Mouse (Mus musculus) forebrain, embryonic 16.5 days (tissue): ENCODE measurements around the gene Abca6. TPM values are rescaled to one million over a fixed set of nuclear protein-coding genes. Genes with fewer than 3 reads are reported as not detected.

Experiments used
- ATAC-seq: fragments of 200-750 bp; cut with Nextera tagmentation; 2 replicates; pipeline ENCODE4 v1.8.0; 2017; ENCODE audit warnings: mild to moderate bottlenecking, moderate library complexity
- H3K27ac ChIP-seq: fragments of 300-500 bp; sonication (generic); 2 replicates; pipeline ENCODE4 v1.5.1; 2014; ENCODE audit warnings: low read length, control low read depth
- H3K27me3 ChIP-seq: fragments of 300-500 bp; sonication (generic); replicated peaks from 2 replicates; pipeline ENCODE4 v1.6.1; 2014; ENCODE audit warnings: low read length; ENCODE audit not compliant: control insufficient read depth, insufficient read depth
- H3K36me3 ChIP-seq: fragments of 300-500 bp; sonication (generic); 2 replicates; pipeline ENCODE4 v1.6.1; 2014; ENCODE audit not compliant: control insufficient read depth, insufficient read depth
- H3K4me1 ChIP-seq: fragments of 300-500 bp; sonication (generic); replicated peaks from 2 replicates; pipeline ENCODE4 v1.6.1; 2014; ENCODE audit warnings: low read length; ENCODE audit not compliant: control insufficient read depth, insufficient read depth
- H3K4me2 ChIP-seq: fragments of 300-500 bp; sonication (generic); 2 replicates; pipeline ENCODE4 v1.6.1; 2014; ENCODE audit warnings: mild to moderate bottlenecking, low read length, control low read depth
- H3K4me3 ChIP-seq: fragments of 300-500 bp; sonication (generic); replicated peaks from 2 replicates; pipeline ENCODE4 v1.5.1; 2014; ENCODE audit warnings: mild to moderate bottlenecking, low read length, control low read depth
- H3K9ac ChIP-seq: fragments of 300-500 bp; sonication (generic); replicated peaks from 2 replicates; pipeline ENCODE4 v1.6.1; 2014; ENCODE audit warnings: low read depth, low read length, control low read depth
- H3K9me3 ChIP-seq: fragments of 300-500 bp; sonication (generic); 2 replicates; pipeline ENCODE4 v1.6.1; 2016; ENCODE audit warnings: low read length; ENCODE audit not compliant: control insufficient read depth
- WGBS: fragments of 180-500 bp; shearing (Covaris S2); extraction: QIAGEN DNeasy Blood & Tissue Kit; methylation state at CpG from one replicate; pipeline ENCODE4 v1.1.7; 2014; 5-methylcytosine and 5-hydroxymethylcytosine counted together
- polyA plus RNA-seq: library from polyadenylated mRNA; unstranded; fragments of >200 nt; fragmentation: Nextera tagmentation; extraction: Ambion mirVana; gene quantifications from 2 replicates; pipeline ENCODE4 v1.2.1, GENCODE M21; 2015

Gene Abca6
- polyA plus RNA-seq, 1 experiment from 2014 or later, result 0.52 TPM

- H3K27me3 ChIP-seq, result no peaks in the 10 kb centered on the region
- H3K36me3 ChIP-seq, result no peaks in the 10 kb centered on the region
- no peak for ATAC-seq
- H3K27ac ChIP-seq, result no peak overlapping the region
- H3K9ac ChIP-seq, result no peak overlapping the region
- no peak overlapping the region for H3K4me2 ChIP-seq
- no peaks in the 10 kb centered on the region for H3K9me3 ChIP-seq
- peaks cover 3% of the 10 kb centered on the region; the same call in 1 of the 2 replicates for H3K4me1 ChIP-seq
- no peak overlapping the region for H3K4me3 ChIP-seq
These were observed 86.2 kb downstream of the Abca6 start for GRCm38 (mm10) chr11:110165409-110165808.

GRCm38 (mm10) chr11:110157059-110157458, 94.5 kb downstream of the Abca6 start:
- 69% methylated on average over 6 of the region's 6 CpGs for WGBS
- Histone ChIP-seq H3K36me3 (no peaks in the 10 kb centered on the region), H3K4me2 (no peak overlapping the region), H3K27me3 (no peaks in the 10 kb centered on the region), H3K9ac (no peak overlapping the region), H3K4me3 (no peak overlapping the region), H3K9me3 (no peaks in the 10 kb centered on the region), H3K4me1 (no peaks in the 10 kb centered on the region), H3K27ac (no peak overlapping the region)
- ATAC-seq, result no peak

GRCm38 (mm10) chr11:110155985-110156384, 95.6 kb downstream of the Abca6 start:
- Histone ChIP-seq H3K9ac (no peak overlapping the region), H3K4me3 (no peak overlapping the region)
- WGBS, result 86% methylated on average over 11 of the region's 11 CpGs

GRCm38 (mm10) chr11:110147640-110148039, 103.9 kb downstream of the Abca6 start:
- no peak overlapping the region for H3K4me2 ChIP-seq
- no peaks in the 10 kb centered on the region for H3K36me3 ChIP-seq
- 94% methylated on average over 5 of the region's 5 CpGs for WGBS
- H3K9me3 ChIP-seq, result no peaks in the 10 kb centered on the region
- no peak for ATAC-seq
- H3K9ac ChIP-seq, result no peak overlapping the region
- H3K27me3 ChIP-seq, result no peaks in the 10 kb centered on the region
- H3K4me1 ChIP-seq, result 0 out of 2 replicates have a peak, but pooled peaks cover 2% of the 10 kb centered on the region
- no peak overlapping the region for H3K27ac ChIP-seq
- H3K4me3 ChIP-seq, result no peak overlapping the region

More at GRCm38 (mm10) chr11:110155985-110156384, 95.6 kb downstream of the Abca6 start:
- ATAC-seq, result no peak
- H3K4me1 ChIP-seq, result no peaks in the 10 kb centered on the region
- H3K36me3 ChIP-seq, result no peaks in the 10 kb centered on the region
- H3K27ac ChIP-seq, result no peak overlapping the region
- no peaks in the 10 kb centered on the region for H3K27me3 ChIP-seq
- no peaks in the 10 kb centered on the region for H3K9me3 ChIP-seq
- no peak overlapping the region for H3K4me2 ChIP-seq

GRCm38 (mm10) chr11:110145421-110145820, 106.2 kb downstream of the Abca6 start:
- H3K27me3 ChIP-seq, result no peaks in the 10 kb centered on the region
- 71% methylated on average over 11 of the region's 11 CpGs for WGBS
- no peaks in the 10 kb centered on the region for H3K9me3 ChIP-seq

GRCm38 (mm10) chr11:110130760-110131159, 120.8 kb downstream of the Abca6 start:
- H3K9ac ChIP-seq, result no peak overlapping the region
- H3K4me1 ChIP-seq, result no peaks in the 10 kb centered on the region
- no peaks in the 10 kb centered on the region for H3K27me3 ChIP-seq
- H3K9me3 ChIP-seq, result no peaks in the 10 kb centered on the region
- H3K36me3 ChIP-seq, result no peaks in the 10 kb centered on the region
- H3K27ac ChIP-seq, result no peak overlapping the region
- no peak overlapping the region for H3K4me3 ChIP-seq
- 85% methylated on average over 5 of the region's 5 CpGs for WGBS
- ATAC-seq, result no peak
- H3K4me2 ChIP-seq, result no peak overlapping the region

More at GRCm38 (mm10) chr11:110145421-110145820, 106.2 kb downstream of the Abca6 start:
- Histone ChIP-seq H3K36me3 (no peaks in the 10 kb centered on the region), H3K4me3 (no peak overlapping the region), H3K27ac (no peak overlapping the region), H3K9ac (no peak overlapping the region), H3K4me1 (0 out of 2 replicates have a peak, but pooled peaks cover 2% of the 10 kb centered on the region), H3K4me2 (no peak overlapping the region)
- no peak for ATAC-seq

Other genes with a start within 250 kb of the Abca6 start
- 1.8 and 4.7 TPM in 2 replicates for gene Abca8a, start 155.8 kb downstream of the Abca6 start, polyA plus RNA-seq
- 2.5 and 3.8 TPM in 2 replicates for gene Abca9, start 83.6 kb downstream of the Abca6 start, polyA plus RNA-seq
- 8.2 and 8.4 TPM in 2 replicates for gene Abca5, start 85.9 kb upstream of the Abca6 start, polyA plus RNA-seq
- 44.7 and 51.7 TPM in 2 replicates for gene Map2k6, start 147.3 kb upstream of the Abca6 start, polyA plus RNA-seq